Mouse (Mus musculus): ENCODE measurements around the gene Irak1bp1.

GRCm38 (mm10) chr9:82888645-82889044 lies 59.3 kb downstream of the Irak1bp1 start:
- TF ChIP-seq CTCF (IDR thresholded peaks at IDR 0.05; ENCODE audit: borderline replicate concordance, extremely low read depth, insufficient read depth, insufficient read length) (no peak), POLR2A (IDR thresholded peaks at IDR 0.05; ENCODE audit: borderline replicate concordance, extremely low read depth, insufficient read depth, insufficient read length, poor library complexity, severe bottlenecking) (no peak)
